Mouse (Mus musculus) thymus, postnatal 0 days (tissue): ENCODE measurements at regions not wholly inside any gene's neighbourhood (a gene's known extent, or its start where the extent isn't known, plus 50 kb on each side); places are given as distances from the start of the nearest gene placed in this dataset.

ENCODE experiments used
- DNase-seq: peaks from one replicate; pipeline ENCODE4 v3.0.0-alpha.2; 2015; ENCODE audit warnings: low spot score

DNA sequence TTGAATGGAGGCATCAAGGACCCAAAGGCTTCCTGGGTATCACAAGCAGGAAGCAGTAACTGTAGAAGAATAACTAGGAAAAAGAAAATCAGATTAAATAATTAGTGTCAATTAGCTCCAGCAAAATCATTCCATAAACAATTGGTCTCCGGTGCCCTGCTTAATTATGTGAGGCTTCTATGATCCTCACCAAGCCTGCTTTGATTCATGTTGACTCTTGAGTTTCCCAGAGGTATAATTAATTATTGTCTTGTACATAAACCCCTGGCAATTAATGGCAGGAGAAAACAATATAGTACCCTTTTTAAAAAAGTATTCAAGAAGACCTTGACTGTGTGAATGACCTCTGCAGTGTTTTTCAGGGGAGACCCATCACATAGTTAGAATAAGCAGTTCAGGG is 61.5 kb upstream of the Sp8 start:
- no peak for DNase-seq

GRCm38 (mm10) chr12:118781978-118782377 is 64.2 kb upstream of the Sp8 start:
- no peak for DNase-seq

DNA sequence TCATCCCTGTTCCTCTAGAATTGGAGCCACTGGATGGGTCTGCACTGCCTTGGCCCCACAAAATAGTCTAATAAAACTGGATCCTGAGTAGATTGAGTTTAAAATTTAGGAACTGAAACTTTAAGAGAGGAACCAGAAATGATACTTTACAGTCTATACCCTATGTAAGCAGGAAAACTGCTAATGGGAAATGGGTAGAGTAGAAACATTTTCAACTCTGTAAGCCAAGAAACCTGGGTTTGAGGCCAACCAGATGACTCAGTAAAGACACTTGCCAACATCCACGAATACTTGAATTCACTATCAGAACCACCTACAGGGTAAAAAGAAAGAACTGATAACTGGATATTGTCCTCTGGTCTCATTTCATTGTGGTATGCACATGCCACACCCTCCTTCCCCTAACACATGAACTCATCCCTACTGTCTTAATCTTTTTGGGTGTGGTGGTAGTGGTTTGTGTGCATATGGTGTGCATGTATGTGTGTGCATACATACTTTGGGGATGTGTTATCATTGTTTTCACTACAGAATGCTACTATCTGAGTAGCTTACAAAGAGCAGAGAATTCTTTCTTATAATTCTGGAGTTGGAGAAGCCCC is 70.6 kb upstream of the Sp8 start:
- no peak for DNase-seq

GRCm38 (mm10) chr12:118772790-118773189 is 73.3 kb upstream of the Sp8 start:
- no peak for DNase-seq

DNA sequence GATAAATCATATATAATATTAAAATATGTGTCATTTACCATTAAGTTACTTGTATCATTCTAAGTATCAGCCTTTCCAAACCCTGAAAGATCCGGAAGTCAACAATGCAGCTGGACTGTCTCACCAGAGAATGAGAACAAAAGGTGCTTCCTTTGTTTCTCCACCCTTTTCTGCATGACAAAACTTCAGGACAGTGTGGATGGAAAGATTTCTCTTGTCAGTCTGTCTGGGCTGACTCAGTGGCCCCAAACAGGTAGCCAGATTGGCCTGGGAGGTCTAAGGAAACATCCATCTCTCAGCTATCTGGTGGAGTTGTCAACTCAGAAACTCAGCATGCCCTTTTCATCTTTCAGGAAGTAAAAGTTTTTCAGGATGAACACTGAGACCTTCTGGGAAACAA is 79.7 kb upstream of the Sp8 start:
- DNase-seq: no peak

DNA sequence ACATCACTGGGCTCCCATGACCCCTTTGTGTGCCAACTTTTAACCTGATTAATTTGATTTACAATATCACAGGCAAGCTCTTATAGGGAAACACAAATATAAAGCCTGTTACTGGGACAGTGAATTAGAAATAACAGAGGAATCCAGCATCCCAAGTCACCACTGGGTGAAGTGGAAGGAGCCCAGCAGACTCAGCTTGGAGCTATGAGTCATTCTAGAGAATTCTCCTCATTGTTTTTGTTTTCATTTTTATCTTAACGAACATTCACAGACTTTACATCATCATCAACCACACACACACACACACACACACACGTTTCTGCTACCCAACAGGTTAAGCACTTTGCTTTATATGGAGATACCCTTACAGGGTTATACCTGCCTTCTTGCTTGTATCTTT is 92.1 kb upstream of the Sp8 start:
- no peak for DNase-seq

DNA sequence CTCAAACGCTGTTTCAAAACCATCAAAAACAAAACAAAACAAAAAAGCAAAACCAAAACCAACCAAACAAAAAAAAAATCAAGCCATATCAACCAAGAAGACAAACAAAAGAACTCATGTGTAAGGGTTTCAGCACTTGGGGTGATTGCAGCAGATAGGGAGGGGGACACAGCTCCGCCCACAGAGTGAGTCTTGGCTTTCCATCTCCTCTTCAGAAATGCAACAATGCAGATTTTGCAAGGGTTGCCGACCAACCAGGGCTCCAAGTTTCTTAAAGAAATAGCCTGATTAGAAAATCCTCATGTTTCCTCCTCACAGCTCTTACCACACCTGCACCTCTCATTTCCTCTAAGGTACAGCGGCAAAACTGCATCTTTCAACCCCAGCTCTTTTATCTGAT is 107.0 kb upstream of the Sp8 start:
- DNase-seq: no peak

- no peak for DNase-seq
Measured at GRCm38 (mm10) chr12:118725891-118726290, 120.2 kb upstream of the Sp8 start.

DNA sequence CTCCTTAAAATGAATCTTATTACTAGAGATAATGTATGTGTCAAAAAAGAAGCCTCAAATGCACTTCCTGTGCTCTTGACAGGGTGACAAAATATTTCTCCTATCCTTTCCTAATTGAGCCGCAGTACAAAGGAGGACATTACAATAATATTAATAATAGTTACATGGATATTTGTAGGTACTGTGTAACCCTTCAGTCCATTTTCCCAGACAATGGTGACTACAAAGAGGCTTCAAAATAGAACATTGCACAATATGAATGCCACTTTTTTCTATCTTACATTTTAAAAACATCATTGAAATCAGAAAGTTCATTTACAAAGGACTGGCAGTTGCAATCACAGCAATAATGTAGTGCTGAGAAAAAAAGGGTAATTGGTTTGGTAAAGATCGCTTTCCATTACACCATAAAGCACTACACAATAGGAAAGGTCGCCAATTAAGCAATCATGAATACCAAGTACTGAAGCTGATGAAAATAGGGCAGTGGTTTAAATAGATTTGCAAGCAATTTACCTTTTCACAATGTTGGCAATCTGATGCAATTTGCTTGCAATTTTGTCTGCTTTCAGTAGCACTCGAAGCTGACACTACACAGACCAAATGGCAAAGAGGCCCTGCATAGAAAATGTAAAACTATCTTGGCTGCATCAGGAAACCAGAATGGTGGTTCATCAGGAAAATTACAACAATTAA is 126.1 kb upstream of the Sp8 start:
- DNase-seq: no peak

- DNase-seq: no peak
Measured at GRCm38 (mm10) chr12:118716824-118717223, 129.3 kb upstream of the Sp8 start.

- no peak for DNase-seq
Measured at GRCm38 (mm10) chr12:118706626-118707025, 139.5 kb upstream of the Sp8 start.

DNA sequence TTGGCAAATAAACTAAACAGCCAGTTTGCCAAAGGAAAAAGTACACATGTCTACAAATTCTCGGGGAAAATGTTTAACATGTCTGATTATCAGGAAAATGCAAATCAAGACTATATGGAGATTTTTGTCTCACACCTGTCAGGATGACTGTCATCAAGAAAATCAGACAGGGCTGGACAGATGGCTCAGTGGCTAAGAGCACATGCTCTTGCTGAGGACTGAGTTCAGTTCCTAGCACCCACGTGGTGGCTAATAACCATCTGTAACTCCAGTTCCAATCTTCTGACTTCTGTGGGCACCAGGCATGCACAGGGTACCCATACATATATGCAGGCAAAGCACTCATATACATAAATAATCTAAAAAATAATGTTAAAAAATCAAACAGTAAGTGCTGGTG is 141.3 kb upstream of the Sp8 start:
- DNase-seq: no peak

GRCm38 (mm10) chr12:118703730-118704129 is 142.4 kb upstream of the Sp8 start:
- no peak for DNase-seq

DNA sequence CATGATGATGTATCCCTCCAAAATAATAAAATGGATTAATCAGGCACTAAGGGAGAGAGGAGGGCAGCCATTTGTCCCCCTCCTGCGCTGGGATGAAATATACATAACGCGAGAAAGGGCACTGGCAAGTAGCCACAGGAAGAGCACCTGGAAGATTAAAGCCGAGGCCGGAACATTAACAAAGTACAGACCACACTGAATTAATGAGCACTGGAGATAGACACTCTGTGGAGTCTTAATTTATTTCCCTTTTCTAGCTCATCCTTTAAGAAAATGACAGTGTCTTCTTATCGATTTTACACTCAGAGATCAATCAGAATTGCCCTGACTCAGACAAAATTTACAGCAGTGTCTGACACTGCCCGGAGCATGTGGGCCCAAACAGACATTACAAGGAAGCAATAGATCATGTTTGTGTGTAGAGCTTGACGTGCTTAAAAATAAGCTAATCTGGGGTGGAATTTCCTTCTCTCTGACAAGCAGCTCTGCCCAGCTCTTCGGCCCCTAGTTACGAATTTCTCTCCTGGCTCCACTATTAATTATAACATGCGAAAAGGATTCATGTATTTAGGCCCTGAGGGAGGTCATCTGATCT is 143.0 kb upstream of the Sp8 start:
- no peak for DNase-seq

DNA sequence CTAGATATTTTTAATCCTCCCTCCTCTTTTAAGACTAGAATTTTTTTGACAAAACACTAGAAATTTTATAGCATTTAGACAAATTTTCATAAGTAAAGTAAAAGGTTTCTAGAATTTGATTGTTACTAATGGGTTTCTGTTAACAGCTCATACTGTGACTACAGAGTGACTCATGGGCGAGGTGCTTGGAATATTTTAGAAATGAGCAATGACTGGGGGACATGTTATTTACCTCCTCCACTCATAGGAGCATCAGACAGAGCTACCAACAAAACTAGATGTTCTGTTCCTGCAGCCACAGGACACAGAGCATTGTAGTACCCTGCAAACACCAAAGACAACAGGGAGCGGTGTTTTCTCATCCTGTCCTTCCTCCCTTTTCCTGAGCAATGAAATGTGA is 144.3 kb upstream of the Sp8 start:
- DNase-seq: no peak

GRCm38 (mm10) chr12:118698110-118698509 is 148.0 kb upstream of the Sp8 start:
- DNase-seq: no peak

DNA sequence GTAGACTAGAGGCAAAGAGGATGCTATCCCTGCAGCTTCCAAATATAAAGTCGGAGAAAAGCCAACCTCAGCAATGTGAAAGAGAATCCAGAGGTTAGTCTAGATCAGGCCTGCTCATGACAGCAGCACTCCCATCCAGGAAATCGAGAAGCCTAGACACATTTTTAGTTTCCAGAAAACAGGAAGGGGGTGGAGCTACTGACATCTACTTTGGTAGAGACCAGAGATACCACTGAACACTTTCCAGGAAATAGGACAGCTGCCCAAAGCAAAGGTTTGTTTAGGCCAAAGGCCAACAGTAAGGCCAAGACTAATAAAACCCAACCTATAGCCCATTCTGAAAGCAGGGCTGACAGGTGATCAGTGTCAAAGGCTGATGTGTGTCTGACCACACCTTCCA is 151.4 kb upstream of the Sp8 start:
- no peak for DNase-seq

DNA sequence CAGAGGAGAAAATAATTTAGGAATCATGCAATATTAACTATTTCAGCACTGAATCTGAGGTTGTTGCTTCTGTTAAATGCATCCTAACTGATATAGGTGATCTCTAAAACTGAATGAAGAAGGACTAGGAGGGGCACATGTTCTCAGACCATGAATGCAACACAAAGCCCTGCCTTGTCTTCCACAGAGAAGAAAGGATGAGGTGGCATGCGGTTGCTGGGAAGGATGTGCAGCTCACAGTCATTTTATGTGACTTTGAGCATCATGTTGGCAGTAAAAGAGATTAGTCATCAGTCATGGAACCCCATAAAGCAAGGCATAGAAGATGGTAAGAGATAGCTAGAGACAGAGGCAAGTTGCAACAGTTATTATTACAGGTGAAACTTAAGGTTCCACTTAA is 163.2 kb upstream of the Sp8 start:
- no peak for DNase-seq

- DNase-seq: no peak
Measured at GRCm38 (mm10) chr12:118677989-118678388, 168.1 kb upstream of the Sp8 start.

DNA sequence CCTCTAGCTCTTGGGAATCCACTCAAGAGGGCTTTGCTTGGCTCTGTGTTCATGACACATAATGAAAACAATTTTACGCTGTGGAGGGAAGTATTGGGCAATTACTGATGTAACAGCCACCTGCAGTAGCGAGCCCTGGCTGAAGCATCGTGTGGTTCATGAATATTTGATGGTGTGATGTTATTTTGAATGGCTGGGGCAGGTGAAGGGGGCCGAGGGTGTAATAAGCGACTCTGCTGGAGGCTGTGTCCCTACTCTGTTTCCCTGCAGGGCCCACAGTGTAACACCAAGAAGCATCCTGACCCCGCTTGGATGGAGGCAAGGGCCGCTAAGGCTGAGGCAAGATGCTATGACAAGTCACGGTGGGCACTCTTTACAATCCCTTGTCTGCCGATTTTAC is 184.6 kb upstream of the Sp8 start:
- DNase-seq: no peak

DNA sequence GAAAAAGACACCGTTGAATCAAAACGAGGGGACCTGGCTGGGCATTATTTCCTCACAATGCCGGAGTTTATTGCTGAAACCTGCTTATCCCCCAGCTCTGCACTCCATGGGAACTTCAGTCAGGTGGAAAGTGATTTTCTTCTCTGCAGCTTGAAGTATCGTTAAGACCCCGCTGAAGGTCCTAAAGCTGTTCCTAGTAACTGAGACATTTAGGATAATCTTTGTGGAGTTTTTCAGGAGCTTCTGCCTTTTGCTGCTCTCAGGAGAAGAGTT is 185.0 kb upstream of the Sp8 start:
- no peak for DNase-seq

DNA sequence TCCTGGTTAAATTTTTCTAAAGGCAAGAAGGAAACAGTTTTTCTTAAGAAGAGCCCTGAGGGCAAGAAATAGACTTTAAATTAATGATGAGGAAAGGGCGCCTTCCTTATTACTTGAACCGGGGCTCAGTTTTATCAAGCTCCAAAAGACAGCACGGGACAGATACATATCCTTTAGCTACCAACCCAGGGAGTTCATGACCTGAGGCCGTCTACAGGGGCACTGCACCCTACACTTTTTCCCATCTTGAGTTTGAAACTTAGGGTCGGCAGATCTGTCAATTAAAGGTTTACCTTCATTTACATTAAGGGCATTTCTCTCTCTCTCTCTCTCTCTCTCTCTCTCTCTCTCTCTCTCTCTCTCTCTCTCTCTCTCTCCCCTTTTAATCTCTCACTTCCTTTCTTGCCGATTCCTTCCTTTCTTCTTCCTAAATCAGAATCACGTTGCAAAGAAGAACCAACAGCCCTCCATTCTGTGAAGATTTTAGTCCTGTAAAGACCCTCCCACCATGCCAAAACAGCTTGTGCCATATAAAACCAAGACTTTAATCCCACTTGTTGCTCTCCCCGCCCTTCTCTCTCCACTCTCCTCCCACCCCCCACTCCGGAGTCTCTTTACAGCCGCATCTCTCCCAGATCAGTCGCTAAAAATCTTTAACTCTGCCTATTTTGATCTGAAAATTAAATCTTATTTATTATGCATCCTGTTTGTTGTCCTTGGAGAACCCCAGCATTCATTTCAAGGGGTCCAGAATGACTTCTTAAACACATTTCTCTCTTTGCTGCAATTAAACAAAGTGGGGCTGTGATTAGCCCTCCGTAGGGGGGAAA is 185.5 kb upstream of the Sp8 start:
- no peak for DNase-seq
